Mouse (Mus musculus): Measurements from ENCODE around the gene Ncf4. TPM values are rescaled to one million over a fixed set of nuclear protein-coding genes. Genes with fewer than 3 reads are reported as not detected.
"Not testable (repeated sequence)": the region's sequence is repeated elsewhere in the genome, so short reads cannot be mapped to it uniquely, and the experiment has no call there.

The Ncf4 gene
- total RNA-seq, 2 experiments from 2014 or later: 37.7 to 54.2 TPM

DNA sequence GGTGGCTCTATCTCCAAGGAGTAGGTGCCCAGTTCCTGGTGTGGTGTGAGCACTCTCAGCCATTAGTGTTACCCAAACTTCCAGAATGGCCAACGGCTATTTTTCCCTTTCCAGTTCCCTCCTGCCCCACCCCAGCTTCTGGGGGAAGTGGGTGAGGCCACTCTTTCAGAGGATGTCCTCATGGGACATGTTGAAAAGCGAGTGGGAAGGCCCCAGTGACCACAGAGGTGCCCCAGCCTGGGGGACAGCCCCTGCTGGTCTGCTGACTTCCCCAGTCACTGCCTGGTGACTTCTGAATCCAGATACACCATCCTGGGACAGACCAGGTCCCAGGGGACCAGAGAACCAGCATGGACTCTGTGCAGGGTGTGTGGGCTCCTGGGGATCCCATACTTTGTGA, 3.1 kb downstream of the Ncf4 start:
- no peak for ATAC-seq (replicated peaks; ENCODE audit: low FRiP score, poor library complexity, severe bottlenecking)

DNA sequence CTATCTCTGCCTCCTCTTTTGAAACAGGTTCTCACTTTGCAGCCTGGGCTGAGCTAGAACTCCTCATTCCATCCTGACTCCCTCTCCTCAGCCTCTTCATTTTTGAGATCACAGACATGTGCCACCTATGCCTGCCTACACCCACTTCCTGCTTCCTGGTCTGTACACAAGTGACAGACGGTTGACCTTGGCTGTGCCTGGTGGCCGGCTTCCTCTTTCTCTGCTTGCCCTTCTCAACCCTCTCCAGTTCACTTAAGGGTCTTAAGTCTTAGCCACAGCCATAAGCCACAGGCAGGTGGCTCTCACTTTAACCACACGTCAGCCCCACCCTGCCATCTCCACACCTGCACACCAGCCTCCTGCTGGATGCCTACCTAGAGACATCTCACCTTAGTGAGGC, 3.8 kb downstream of the Ncf4 start:
- no peak for ATAC-seq (replicated peaks; ENCODE audit: low FRiP score, poor library complexity, severe bottlenecking)

DNA sequence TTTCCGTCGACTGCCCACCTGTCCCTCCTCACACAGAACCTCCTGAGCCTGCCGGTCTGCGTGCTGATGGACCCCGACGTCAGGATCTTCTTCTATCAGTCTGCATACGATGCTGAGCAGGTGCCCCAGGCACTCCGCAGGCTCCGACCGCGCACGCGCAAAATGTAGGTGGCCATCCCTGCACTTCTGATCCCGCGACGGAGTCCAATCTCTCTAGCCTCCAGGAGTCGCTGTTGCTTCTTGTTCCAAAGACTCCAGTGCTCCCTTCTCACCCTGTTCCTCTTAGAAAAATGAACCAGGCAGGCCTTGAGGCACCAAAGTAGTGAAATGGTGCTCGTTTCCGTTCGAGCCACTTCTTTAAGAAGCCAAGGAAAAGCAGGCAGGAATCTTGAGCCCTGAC, 10.2 kb downstream of the Ncf4 start:
- no peak for ATAC-seq (replicated peaks; ENCODE audit: low FRiP score, poor library complexity, severe bottlenecking)

DNA sequence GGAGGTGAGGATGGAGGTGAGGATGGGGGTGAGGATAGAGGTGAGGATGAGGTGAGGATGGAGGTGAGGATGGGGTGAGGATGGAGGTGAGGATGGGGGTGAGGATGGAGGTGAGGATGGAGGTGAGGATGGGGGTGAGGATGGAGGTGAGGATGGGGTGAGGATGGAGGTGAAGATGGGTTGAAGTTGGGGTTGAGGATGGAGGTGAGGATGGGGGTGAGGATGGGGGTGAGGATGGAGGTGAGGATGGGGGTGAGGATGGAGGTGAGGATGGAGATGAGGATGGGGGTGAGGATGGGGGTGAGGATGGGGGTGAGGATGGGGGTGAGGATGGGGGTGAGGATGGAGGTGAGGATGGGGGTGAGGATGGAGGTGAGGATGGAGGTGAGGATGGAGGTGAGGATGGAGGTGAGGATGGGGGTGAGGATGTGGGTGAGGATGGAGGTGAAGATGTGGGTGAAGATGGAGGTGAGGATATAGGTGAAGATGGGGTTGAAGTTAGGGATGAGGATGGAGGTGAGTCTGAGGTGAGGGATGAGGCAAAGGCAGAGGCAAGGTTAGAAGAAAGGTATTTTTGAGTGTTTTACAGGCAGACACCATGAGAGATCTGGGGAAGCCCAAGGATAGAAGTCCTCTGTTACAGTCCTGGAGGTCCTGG, 12.1 kb downstream of the Ncf4 start:
- ATAC-seq (replicated peaks; ENCODE audit: low FRiP score, poor library complexity, severe bottlenecking): not testable (repeated sequence)

DNA sequence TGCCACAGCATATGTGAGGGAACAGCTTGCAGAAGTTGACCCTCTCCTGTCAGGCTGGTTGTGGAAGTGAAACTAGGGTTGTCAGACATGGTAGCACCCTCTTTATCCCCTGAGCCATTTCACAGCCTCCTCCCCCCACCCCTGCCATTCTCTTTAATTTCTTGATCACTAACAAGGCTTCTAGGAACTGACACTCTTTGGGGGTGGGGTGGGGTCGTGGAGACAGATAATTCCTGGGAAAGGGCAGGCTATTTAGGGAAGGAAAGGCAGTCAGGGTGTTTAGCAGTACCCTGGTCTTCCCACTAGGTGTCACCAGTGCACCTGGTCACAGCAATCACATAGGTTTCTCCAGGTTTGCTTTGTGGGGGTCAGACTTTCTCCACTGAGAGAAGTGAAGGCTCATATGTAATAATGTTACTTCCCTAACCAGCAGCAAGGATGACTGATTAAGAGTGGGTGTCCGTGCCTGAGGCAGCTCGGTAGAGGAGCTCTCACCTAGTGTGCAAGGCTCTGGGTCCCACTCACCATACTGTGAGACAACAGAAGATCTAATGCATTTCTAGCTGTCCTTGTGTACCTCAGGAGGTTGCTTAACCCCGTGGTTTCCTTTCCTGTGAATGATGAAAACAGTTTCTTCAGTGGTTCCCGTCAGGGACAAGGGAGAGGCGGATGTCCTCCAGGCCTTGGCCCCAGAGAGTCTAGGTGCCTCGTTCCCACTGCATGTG, 12.9 kb downstream of the Ncf4 start:
- peak; percentile 53; the same call in 1 of the 2 replicates for ATAC-seq (replicated peaks; ENCODE audit: low FRiP score, poor library complexity, severe bottlenecking)

DNA sequence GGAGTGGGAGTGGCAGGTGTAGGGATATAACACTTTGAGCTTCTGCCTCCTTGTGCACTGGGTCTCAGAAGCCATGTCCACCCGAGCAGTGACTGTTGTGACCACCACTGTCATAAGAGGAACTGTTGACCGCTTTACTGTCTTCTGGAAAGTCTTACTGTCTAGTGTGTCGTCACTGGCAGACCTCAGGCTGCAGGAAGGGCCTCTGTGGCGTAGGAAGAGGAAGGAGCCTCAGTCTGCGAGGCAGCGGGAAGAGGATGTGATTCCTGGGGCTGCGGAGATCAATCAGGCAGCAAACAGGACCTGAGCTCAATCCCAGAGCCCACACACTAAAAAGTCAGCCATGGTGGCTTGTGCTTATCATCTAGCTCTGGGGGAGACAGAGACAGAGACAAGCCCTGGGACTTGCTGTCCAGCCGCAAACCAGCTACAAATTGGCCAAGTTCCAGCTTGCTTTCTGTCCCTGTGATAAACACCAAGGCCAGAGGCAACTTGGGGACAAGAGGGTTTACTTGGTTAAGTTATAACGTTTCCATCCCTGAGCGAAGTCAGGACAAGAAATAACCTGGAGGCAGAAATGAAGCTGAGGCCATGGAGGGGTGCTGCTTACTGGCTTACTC, 13.8 kb downstream of the Ncf4 start:
- no peak for ATAC-seq (replicated peaks; ENCODE audit: low FRiP score, poor library complexity, severe bottlenecking)

DNA sequence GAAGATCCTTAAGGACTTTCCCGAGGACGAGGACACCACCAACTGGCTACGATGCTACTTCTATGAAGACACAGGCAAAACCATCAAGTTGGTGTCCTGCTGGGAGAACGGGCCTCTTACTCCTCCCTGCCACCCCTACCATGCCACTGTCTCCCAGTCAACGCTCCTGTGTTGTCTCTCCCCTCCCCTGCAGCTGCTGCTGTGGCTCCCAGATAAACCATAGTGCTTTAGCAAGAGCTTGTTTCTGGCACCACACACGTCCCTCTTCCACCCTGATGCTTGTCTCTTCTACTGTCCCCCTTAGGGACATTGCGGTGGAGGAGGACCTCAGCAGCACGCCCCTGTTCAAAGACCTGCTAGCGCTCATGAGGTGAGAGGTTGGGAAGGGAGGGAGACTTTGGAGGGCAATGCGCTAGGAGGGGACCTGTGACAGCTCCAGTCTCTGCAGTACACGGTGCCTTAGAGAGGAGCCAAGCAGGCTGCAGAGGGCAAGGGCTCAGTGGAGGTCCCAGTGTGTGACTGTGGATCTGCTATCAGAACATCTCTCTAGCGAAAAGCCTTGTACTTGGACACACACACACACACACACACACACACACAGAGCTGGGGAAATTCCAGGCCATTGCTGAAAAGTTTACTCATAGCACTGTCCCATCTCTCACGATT, 16.2 kb downstream of the Ncf4 start:
- peak; percentile 57 for ATAC-seq (replicated peaks; ENCODE audit: low FRiP score, poor library complexity, severe bottlenecking)

DNA sequence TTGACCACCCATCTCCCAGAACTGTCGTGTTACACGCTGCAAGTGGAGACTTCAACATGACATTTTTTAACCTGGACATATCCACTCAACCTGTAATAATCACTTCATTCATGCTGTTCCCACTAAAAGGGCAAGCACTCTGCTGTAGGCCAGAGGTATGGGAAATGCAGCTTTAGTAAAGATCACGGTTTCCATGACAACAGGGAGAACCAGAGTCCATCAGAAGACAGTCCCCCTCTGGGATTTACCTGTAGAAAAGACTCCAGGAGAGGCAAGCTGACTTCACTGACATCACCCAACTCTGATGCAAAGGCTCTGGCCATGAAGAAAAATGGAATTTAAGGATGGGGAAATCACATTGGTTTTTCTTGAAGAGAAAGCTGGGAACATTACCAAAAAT, 18.7 kb downstream of the Ncf4 start:
- ATAC-seq (replicated peaks; ENCODE audit: low FRiP score, poor library complexity, severe bottlenecking): no peak

DNA sequence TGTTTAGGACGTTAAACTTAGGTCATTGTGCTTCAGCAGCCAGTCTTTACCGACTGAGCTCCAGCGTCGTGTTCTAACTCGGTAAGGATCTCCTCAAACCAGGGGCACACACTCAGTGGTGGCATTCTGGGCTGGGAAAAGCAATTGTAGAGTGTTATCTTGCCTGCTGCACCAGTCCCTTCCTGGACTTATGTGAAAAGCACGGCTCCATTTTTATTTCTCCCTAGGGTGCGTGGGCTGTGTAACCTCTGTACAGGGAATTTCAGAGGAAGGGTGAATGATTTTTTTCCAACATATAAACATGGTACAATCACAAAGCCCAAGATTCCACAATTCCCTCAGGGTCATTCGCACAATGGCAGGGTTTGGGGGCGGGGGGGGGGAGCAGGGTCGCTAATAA, 22.8 kb downstream of the Ncf4 start:
- no peak for ATAC-seq (replicated peaks; ENCODE audit: low FRiP score, poor library complexity, severe bottlenecking)

DNA sequence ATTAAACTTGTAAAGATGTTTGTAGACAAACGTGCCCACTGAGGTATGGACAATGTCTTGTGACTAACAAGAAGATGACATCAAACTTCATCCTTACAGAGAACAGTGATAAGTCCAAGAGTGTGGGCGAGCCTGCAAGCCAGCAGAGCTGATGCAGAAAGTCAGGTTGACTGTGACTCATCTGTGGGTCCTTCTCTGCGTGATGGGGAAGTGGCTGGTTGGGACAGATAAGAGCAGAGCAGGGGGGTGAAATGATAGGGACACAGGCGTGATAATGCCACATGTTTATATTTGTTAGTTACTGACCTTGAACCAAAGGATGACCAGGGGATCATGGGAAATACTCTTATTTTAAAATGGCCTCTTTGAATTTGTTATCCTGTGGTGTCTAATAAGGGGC, 23.3 kb downstream of the Ncf4 start:
- ATAC-seq (replicated peaks; ENCODE audit: low FRiP score, poor library complexity, severe bottlenecking): peak; percentile 91

DNA sequence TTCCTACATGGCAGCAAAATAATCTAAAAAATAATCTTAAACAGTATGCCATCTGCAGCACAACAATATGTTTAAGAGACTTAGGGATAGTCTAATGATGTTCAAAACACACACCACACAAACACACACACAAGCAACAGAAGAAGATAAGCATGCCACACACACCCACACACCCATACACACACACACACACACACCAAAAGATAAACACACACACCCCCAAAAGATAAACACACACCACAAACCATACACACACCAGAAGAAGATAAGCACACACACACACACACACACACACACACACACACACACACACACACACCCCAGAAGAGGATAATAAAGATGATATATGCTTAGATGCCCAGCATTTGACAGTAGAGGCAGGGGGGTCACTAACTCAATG, 26.6 kb downstream of the Ncf4 start:
- ATAC-seq (replicated peaks; ENCODE audit: low FRiP score, poor library complexity, severe bottlenecking): no peak

DNA sequence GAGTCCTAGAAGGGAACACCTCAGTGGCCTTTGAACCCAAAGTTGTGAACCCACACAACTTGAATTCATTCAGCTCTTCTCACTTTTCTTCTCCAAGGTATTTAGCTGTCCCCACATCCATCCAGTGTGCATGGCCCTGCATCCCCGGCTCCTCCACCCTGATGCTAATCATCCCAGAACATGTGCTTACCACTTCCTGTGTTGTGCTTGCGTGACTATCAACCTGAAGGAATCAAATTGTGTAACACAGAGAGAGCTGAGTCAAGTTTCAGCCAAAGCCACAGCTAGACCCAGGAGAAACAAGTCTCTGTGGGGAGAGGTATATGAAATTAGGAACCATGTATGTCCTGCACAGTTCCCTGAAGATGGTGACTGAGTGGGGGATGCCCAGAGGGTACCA, 33.7 kb downstream of the Ncf4 start:
- ATAC-seq (replicated peaks; ENCODE audit: low FRiP score, poor library complexity, severe bottlenecking): no peak

DNA sequence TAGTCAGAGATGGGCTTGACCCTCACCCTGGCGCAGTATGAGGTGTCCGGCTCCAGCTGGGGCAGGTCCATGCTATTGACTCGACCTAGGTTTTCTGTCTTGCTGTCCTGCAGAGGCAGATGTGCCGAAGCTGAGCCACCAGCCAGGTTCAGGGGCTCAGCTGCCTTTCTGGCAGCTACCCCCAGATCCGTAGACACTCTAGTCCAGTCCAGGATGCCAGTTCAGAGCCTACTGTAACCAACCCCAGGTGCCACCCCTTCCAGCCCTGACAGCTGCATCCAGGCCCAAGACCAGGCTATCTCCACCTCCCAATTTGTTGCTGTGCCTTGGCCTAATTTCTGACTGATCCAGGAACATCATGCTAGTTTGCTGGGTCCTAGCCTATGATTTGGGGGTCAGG, 43.3 kb downstream of the Ncf4 start:
- ATAC-seq (replicated peaks; ENCODE audit: low FRiP score, poor library complexity, severe bottlenecking): no peak

DNA sequence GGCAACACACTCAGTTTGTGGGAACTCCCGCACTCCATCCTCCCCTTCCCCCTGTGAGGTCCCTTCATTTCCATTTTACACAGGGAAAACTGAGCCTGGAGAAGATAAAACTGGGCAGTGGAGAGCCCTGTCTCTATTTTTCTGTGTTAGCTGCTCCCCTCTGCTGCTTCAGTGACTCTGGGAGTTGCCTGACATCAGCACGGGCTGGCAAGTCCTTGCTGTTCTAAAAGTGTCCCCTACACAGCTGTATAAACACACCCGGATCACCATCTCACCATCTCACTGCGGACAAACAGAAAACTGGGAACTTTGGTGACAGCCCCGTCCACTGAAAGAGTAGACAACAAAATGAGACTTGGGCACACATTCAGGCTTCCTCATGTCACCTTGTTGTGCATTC, 45.2 kb downstream of the Ncf4 start:
- not testable (repeated sequence) for ATAC-seq (replicated peaks; ENCODE audit: low FRiP score, poor library complexity, severe bottlenecking)

DNA sequence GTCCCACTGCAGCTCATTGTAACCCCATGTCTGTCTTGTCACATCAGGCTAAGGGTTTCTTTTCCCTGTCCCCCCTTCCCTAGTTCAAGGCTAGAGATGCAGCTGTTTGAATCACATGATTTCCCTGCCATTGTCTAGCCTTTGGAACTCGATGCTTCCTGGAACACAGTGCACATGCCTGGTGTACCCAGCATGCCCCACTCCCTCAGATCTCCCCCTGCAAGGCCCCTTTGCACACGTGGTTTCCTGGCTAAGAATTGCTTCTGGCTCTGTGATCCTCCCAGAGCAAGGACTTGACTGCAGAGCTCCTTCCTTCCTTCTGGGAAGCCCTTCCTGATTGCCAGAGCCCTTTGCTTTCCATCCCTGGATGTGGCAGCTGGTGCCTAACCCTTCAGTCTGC, 48.6 kb downstream of the Ncf4 start:
- not testable (repeated sequence) for ATAC-seq (replicated peaks; ENCODE audit: low FRiP score, poor library complexity, severe bottlenecking)

DNA sequence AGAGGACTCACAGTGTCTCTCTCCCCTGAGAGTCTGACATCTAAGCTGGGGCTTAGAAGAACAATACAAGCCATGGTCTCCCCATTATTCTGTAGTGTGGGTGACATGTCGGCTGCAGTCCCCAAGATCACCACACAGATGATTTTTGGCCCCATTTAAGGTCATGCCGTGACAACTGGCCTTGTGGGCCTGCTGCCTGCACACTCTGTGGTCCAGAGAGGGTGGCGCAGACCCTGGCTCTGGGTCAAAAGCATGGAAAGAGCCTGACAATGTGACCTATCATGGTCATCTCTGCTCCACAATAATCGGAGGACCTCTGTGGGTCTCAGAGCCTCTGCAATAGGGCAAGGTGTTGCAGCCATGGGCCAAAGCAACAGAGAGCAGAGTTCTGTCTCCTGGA, 49.1 kb downstream of the Ncf4 start:
- ATAC-seq (replicated peaks; ENCODE audit: low FRiP score, poor library complexity, severe bottlenecking): no peak

DNA sequence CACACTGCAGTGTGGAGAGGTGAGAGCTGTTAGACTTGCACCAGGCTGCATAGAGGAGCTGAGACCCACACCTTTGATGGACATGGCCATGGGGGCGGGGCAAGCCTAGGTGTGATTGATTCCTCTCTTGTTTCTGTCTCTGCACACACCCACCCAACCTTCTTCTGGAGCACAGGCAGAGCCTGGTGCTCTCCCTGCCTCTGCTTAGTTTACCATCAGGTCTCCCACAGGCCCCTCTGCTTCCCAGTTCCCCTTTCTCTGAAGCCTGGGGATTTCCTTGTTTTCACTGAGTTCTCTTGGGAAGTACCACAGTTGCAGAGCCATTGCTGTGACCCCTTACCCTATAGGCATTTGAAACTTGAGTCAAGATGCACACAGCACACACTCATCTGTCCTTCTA, 54.0 kb downstream of the Ncf4 start:
- no peak for ATAC-seq (replicated peaks; ENCODE audit: low FRiP score, poor library complexity, severe bottlenecking)

DNA sequence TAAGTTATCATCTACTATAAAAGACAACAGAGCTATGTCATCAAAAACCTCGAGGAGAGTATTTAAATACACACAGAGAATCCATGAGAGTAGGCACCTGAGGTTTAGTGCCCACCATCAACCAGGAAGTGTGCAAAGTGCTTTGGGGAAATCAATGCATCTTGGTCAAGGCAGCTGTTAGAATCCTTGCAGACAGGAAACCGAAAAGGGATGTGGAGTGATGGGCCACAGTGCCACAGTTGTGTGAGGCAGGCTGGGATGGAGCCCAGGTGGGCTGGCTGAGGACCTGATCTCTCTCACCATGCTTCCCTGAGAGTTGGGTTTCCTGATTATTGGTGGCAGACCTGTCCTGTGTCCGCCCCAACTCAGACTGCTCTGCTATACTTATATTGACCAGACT, 55.0 kb downstream of the Ncf4 start:
- ATAC-seq (replicated peaks; ENCODE audit: low FRiP score, poor library complexity, severe bottlenecking): no peak

DNA sequence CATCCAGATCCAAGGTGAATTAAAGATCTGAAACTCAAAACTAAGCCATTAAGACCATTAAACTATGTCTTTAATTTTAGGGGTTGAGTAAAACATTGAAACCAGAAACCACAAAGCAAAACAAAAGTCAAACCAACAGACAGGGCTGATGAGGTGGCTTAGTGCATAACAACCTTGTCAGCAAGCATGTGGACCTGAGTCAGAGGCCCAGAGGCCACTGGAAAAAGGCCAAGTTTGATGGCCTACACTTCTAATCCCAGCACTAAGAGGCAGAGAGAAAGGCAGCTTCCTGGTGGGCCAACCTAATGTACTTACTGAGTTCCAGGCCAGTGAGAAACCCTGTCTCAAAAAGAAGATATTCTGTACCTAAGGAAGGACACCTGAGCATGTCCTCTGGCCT, 56.2 kb downstream of the Ncf4 start:
- no peak for ATAC-seq (replicated peaks; ENCODE audit: low FRiP score, poor library complexity, severe bottlenecking)

DNA sequence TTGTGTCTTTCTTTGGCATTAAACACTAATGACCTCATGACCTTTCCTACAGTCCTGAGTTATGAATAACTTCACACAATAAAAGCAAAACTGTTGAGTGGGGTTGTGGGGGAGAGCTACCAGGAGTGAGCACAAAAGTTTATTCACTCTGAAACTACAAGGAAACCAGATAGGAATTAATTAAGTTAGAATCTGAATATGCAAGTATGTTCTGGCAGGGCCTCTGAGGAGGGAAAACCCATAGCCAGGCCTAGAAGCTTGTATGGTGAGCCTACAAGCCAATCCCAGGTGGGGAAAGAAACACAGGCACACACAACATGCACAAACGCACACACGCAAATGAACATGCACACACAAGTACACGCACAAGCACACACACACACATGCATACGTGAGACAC, 58.1 kb downstream of the Ncf4 start:
- ATAC-seq (replicated peaks; ENCODE audit: low FRiP score, poor library complexity, severe bottlenecking): no peak
